10 mouse cellular contexts compared by ENCODE assay signal in genomic region chr8:121180474-121181284, GRCm38 (mm10). TPM values are rescaled to one million over a fixed set of nuclear protein-coding genes. Genes with fewer than 3 reads are reported as not detected.
DNase-seq lines count a peak whose midpoint lies in the region; ATAC-seq and TF ChIP-seq lines count a peak whose summit lies in the region.
"Had no signal": no experiment of that assay in that cellular context is flagged by ENCODE, and none has a peak within 500 bp of the region (broad histone marks: within the 10 kb centered on the region; RNA-seq: fewer than 3 reads in every experiment).

No protein-coding gene starts in this region.

- no peaks in the 10 kb centered on the region for H3K9me3 ChIP-seq in heart, postnatal 0 days (replicated peaks; ENCODE audit: control insufficient read depth, low read length)
- H3K9me3 ChIP-seq in forebrain, embryonic 11.5 days (ENCODE audit: control insufficient read depth, low read length): no peaks in the 10 kb centered on the region
- no peaks in the 10 kb centered on the region for H3K9me3 ChIP-seq in limb, embryonic 12.5 days
- H3K9me3 ChIP-seq: liver, embryonic 15.5 days had no signal

- peaks cover 5% of the 10 kb centered on the region; the same call in 1 of the 2 replicates for H3K4me1 ChIP-seq in heart, postnatal 0 days (ENCODE audit: control insufficient read depth, insufficient read depth)
- H3K4me1 ChIP-seq in forebrain, embryonic 11.5 days (replicated peaks; ENCODE audit: control insufficient read depth, insufficient read depth, low read length): peaks cover 5% of the 10 kb centered on the region; the same call in 1 of the 2 replicates
- peaks cover 43% of the 10 kb centered on the region for H3K4me1 ChIP-seq in limb, embryonic 12.5 days (replicated peaks)
- H3K4me1 ChIP-seq: liver, embryonic 15.5 days had no signal

- H3K36me3 ChIP-seq in heart, postnatal 0 days (replicated peaks; ENCODE audit: control insufficient read depth, insufficient read depth, low read length): no peaks in the 10 kb centered on the region
- H3K36me3 ChIP-seq in forebrain, embryonic 11.5 days (ENCODE audit: control insufficient read depth, insufficient read depth, low read length): no peaks in the 10 kb centered on the region
- no peaks in the 10 kb centered on the region for H3K36me3 ChIP-seq in limb, embryonic 12.5 days
- H3K36me3 ChIP-seq: liver, embryonic 15.5 days had no signal

- no peaks in the 10 kb centered on the region for H3K27me3 ChIP-seq in heart, postnatal 0 days (ENCODE audit: control insufficient read depth, insufficient read depth, low read length)
- H3K27me3 ChIP-seq in forebrain, embryonic 11.5 days (ENCODE audit: control insufficient read depth, insufficient read depth, low read length): no peaks in the 10 kb centered on the region
- H3K27me3 ChIP-seq in limb, embryonic 12.5 days: no peaks in the 10 kb centered on the region
- H3K27me3 ChIP-seq: liver, embryonic 15.5 days had no signal

- no peak overlapping the region for H3K4me3 ChIP-seq in heart, postnatal 0 days (ENCODE audit: low read depth, low read length)
- no peak overlapping the region for H3K4me3 ChIP-seq in forebrain, embryonic 11.5 days (ENCODE audit: low read depth, low read length)
- 0 out of 2 replicates have a peak overlapping the region, but pooled peaks have one; percentile 6 for H3K4me3 ChIP-seq in limb, embryonic 12.5 days (replicated peaks)
- H3K4me3 ChIP-seq: liver, embryonic 15.5 days had no signal

- TF ChIP-seq CTCF in heart, postnatal 0 days (IDR thresholded peaks at IDR 0.05; ENCODE audit: low read depth): no peak

- DNase-seq in heart, postnatal 0 days (ENCODE audit: low spot score): no peak
- DNase-seq in heart, postnatal 4 days: no peak
- DNase-seq in embryo, embryonic 10 days (ENCODE audit: low spot score): peak; percentile 29
- peak; percentile 58 for DNase-seq in forebrain, embryonic 11.5 days (ENCODE audit: low spot score)
- DNase-seq in left cerebral cortex, postnatal 14 days (ENCODE audit: low spot score in 2 of 2): no peak
- DNase-seq in layer of hippocampus, adult 18-20 months (ENCODE audit: low spot score in 2 of 2): no peak
- DNase-seq: thymus, postnatal 14 days had no signal

- H3K4me2 ChIP-seq in heart, postnatal 0 days (ENCODE audit: low read depth, low read length): no peak overlapping the region
- H3K4me2 ChIP-seq in forebrain, embryonic 11.5 days (ENCODE audit: low read depth, low read length, severe bottlenecking): peak overlapping the region; percentile 24
- peak overlapping the region; percentile 47 for H3K4me2 ChIP-seq in limb, embryonic 12.5 days
- H3K4me2 ChIP-seq: liver, embryonic 15.5 days had no signal

- peak overlapping the region; percentile 23; the same call in 1 of the 2 replicates for H3K27ac ChIP-seq in heart, postnatal 0 days (ENCODE audit: low read depth)
- H3K27ac ChIP-seq in forebrain, embryonic 11.5 days (ENCODE audit: low read depth, low read length): peak overlapping the region; percentile 31; the same call in 1 of the 2 replicates
- peak overlapping the region; percentile 78 for H3K27ac ChIP-seq in limb, embryonic 12.5 days
- H3K27ac ChIP-seq: liver, embryonic 15.5 days had no signal

- intact Hi-C loops in left cerebral cortex, postnatal 14 days (cut with DNase I): no loop called here

- no peak overlapping the region for H3K9ac ChIP-seq in heart, postnatal 0 days (replicated peaks; ENCODE audit: low read depth, low read length)
- peak overlapping the region; percentile 24 for H3K9ac ChIP-seq in forebrain, embryonic 11.5 days (ENCODE audit: low read length)
- no peak overlapping the region for H3K9ac ChIP-seq in limb, embryonic 12.5 days (replicated peaks)
- H3K9ac ChIP-seq: liver, embryonic 15.5 days had no signal

- ATAC-seq in heart, postnatal 0 days (ENCODE audit: insufficient read depth, low read depth): no peak
- peak; percentile 67 for ATAC-seq in forebrain, embryonic 11.5 days (replicated peaks; ENCODE audit: low FRiP score)
- peak; percentile 37; the same call in 1 of the 2 replicates for ATAC-seq in limb, embryonic 12.5 days (ENCODE audit: insufficient number of reproducible peaks, insufficient read depth, low FRiP score, low TSS enrichment, low read depth)
- ATAC-seq in activated CD4-positive, CD25-positive, alpha-beta regulatory T cell, adult 4 months: no peak

- 76% methylated on average over 21 of the region's 21 CpGs for WGBS in heart, postnatal 0 days
- 30% methylated on average over 21 of the region's 21 CpGs for WGBS in forebrain, embryonic 11.5 days
- 28% methylated on average over 21 of the region's 21 CpGs for WGBS in limb, embryonic 12.5 days

- TF ChIP-seq EP300 in heart, postnatal 0 days (IDR thresholded peaks at IDR 0.05; ENCODE audit: low read depth): no peak

RNA-seq across cellular contexts. Expression of gene Foxl1, which starts 52.9 kb away (rescaled TPM):
- total RNA-seq in heart, postnatal 0 days (2014; rRNA removed; ENCODE audit: low replicate concordance): 0.35 and 1.9 TPM in 2 replicates
- 0.12 and 0.16 TPM in 2 replicates for polyA plus RNA-seq in heart, postnatal 0 days (2015; fragmentation: Nextera tagmentation; extraction: Ambion mirVana)
- total RNA-seq in heart, postnatal 4 days (2021): under 1 TPM; 0.56 to 0.60 TPM
- 0.39 and 0.81 TPM in 2 replicates for polyA plus RNA-seq in forebrain, embryonic 11.5 days (2014; fragmentation: Nextera tagmentation; extraction: Ambion mirVana)
- 0.08 TPM in 2 replicates for polyA plus RNA-seq in limb, embryonic 12.5 days (2016; fragmentation: Nextera tagmentation; extraction: Ambion mirVana)
- total RNA-seq in left cerebral cortex, postnatal 14 days (2021): under 1 TPM; 0.13 to 0.15 TPM
- total RNA-seq in layer of hippocampus, adult 18-20 months (2021): not detected
- not detected for polyA plus RNA-seq in activated CD4-positive, CD25-positive, alpha-beta regulatory T cell, adult 4 months (2017; shearing (Covaris generic))

Comparison
In these comparisons a context has a peak if more than half of its experiments do, and no peak if none do; other contexts are left out.
1. ATAC-seq: peak in forebrain, embryonic 11.5 days (single experiment) and limb, embryonic 12.5 days (single experiment); none in heart, postnatal 0 days (single experiment) and activated CD4-positive, CD25-positive, alpha-beta regulatory T cell, adult 4 months (single experiment).
2. DNase-seq: peak in embryo, embryonic 10 days (single experiment) and forebrain, embryonic 11.5 days (single experiment); none in heart, postnatal 0 days (single experiment), heart, postnatal 4 days (single experiment), left cerebral cortex, postnatal 14 days (0 of 2) and layer of hippocampus, adult 18-20 months (0 of 2).
3. H3K27ac ChIP-seq: peak in every context shown above with its lines; median percentile 78 in limb, embryonic 12.5 days; 31 in forebrain, embryonic 11.5 days; 23 in heart, postnatal 0 days.